Mouse (Mus musculus): ENCODE measurements around the gene Ndufb2. TPM values are rescaled to one million over a fixed set of nuclear protein-coding genes. Genes with fewer than 3 reads are reported as not detected.

Ndufb2 gene
- polyA plus RNA-seq, 1 experiment = 71.2 TPM

GRCm38 (mm10) chr6:39581087-39581784 lies 11.1 kb upstream of the Ndufb2 start:
- no peaks in the 10 kb centered on the region for H3K27me3 ChIP-seq (ENCODE audit: control insufficient read depth, insufficient read depth, low read length)
- WGBS = 85% methylated on average over 7 of the region's 7 CpGs
- TF ChIP-seq CTCF (IDR thresholded peaks at IDR 0.05; ENCODE audit: extremely low read depth, insufficient read depth, insufficient read length, insufficient replicate concordance) = no peak
- DNase-seq (ENCODE audit: low read depth in 1 of 2, low spot score in 2 of 2) = no peak
- H3K4me1 ChIP-seq (ENCODE audit: control insufficient read depth, insufficient read depth, insufficient read length) = no peaks in the 10 kb centered on the region
- H3K27ac ChIP-seq (ENCODE audit: insufficient read depth, low read length) = no peak overlapping the region
- peaks cover 21% of the 10 kb centered on the region for H3K36me3 ChIP-seq (ENCODE audit: control insufficient read depth, insufficient read depth, low read length)
- no peak overlapping the region for H3K4me3 ChIP-seq (ENCODE audit: extremely low read depth, insufficient read depth, insufficient read length)

GRCm38 (mm10) chr6:39585517-39585916 lies 6.9 kb upstream of the Ndufb2 start, which contains the start of gene Gm42420:
Gene Gm42420, plus strand, starts transcription at chr6:39585753.
- Histone ChIP-seq H3K4me3 (ENCODE audit: extremely low read depth, insufficient read depth, insufficient read length) (no peak within 1 kb of the TSS), H3K27ac (ENCODE audit: insufficient read depth, low read length) (no peak within 1 kb of the TSS), H3K36me3 (ENCODE audit: control insufficient read depth, insufficient read depth, low read length) (peaks cover 18% of the 10 kb centered on the region), H3K27me3 (ENCODE audit: control insufficient read depth, insufficient read depth, low read length) (no peaks in the 10 kb centered on the region), H3K4me1 (ENCODE audit: control insufficient read depth, insufficient read depth, insufficient read length) (no peaks in the 10 kb centered on the region)
- no peak for TF ChIP-seq CTCF (IDR thresholded peaks at IDR 0.05; ENCODE audit: extremely low read depth, insufficient read depth, insufficient read length, insufficient replicate concordance)
- no peak for TF ChIP-seq POLR2A (IDR thresholded peaks at IDR 0.05; ENCODE audit: low read depth, low read length)
- WGBS = 95% methylated on average over 6 of the region's 6 CpGs
- no peak for DNase-seq (ENCODE audit: low read depth in 1 of 2, low spot score in 2 of 2)

GRCm38 (mm10) chr6:39591481-39591880 lies 893 bp upstream of the Ndufb2 start:
- WGBS = 95% methylated on average over 4 of the region's 4 CpGs
- Histone ChIP-seq H3K27ac (ENCODE audit: insufficient read depth, low read length) (no peak overlapping the region), H3K4me1 (ENCODE audit: control insufficient read depth, insufficient read depth, insufficient read length) (no peaks in the 10 kb centered on the region), H3K36me3 (ENCODE audit: control insufficient read depth, insufficient read depth, low read length) (peaks cover 4% of the 10 kb centered on the region), H3K4me3 (ENCODE audit: extremely low read depth, insufficient read depth, insufficient read length) (no peak overlapping the region), H3K27me3 (ENCODE audit: control insufficient read depth, insufficient read depth, low read length) (no peaks in the 10 kb centered on the region)
- TF ChIP-seq CTCF (IDR thresholded peaks at IDR 0.05; ENCODE audit: extremely low read depth, insufficient read depth, insufficient read length, insufficient replicate concordance) (no peak), POLR2A (IDR thresholded peaks at IDR 0.05; ENCODE audit: low read depth, low read length) (no peak)
- no peak for DNase-seq (ENCODE audit: low read depth in 1 of 2, low spot score in 2 of 2)

- TF ChIP-seq POLR2A (IDR thresholded peaks at IDR 0.05; ENCODE audit: low read depth, low read length) (no peak), CTCF (IDR thresholded peaks at IDR 0.05; ENCODE audit: extremely low read depth, insufficient read depth, insufficient read length, insufficient replicate concordance) (no peak)
- WGBS = 94% methylated on average over 3 of the region's 3 CpGs
- Histone ChIP-seq H3K36me3 (ENCODE audit: control insufficient read depth, insufficient read depth, low read length) (peaks cover 28% of the 10 kb centered on the region), H3K27me3 (ENCODE audit: control insufficient read depth, insufficient read depth, low read length) (no peaks in the 10 kb centered on the region), H3K4me3 (ENCODE audit: extremely low read depth, insufficient read depth, insufficient read length) (no peak overlapping the region), H3K27ac (ENCODE audit: insufficient read depth, low read length) (no peak overlapping the region), H3K4me1 (ENCODE audit: control insufficient read depth, insufficient read depth, insufficient read length) (no peaks in the 10 kb centered on the region)
- no peak for DNase-seq (ENCODE audit: low read depth in 1 of 2, low spot score in 2 of 2)
These were observed 8.5 kb downstream of the Ndufb2 start for GRCm38 (mm10) chr6:39600851-39601250.

GRCm38 (mm10) chr6:39601828-39602227 lies 9.5 kb downstream of the Ndufb2 start:
- H3K4me1 ChIP-seq (ENCODE audit: control insufficient read depth, insufficient read depth, insufficient read length) = peaks cover 2% of the 10 kb centered on the region
- no peak for DNase-seq (ENCODE audit: low read depth in 1 of 2, low spot score in 2 of 2)
- WGBS = 47% methylated on average over 3 of the region's 3 CpGs
- no peak overlapping the region for H3K4me3 ChIP-seq (ENCODE audit: extremely low read depth, insufficient read depth, insufficient read length)
- H3K27me3 ChIP-seq (ENCODE audit: control insufficient read depth, insufficient read depth, low read length) = no peaks in the 10 kb centered on the region
- H3K36me3 ChIP-seq (ENCODE audit: control insufficient read depth, insufficient read depth, low read length) = peaks cover 28% of the 10 kb centered on the region
- TF ChIP-seq POLR2A (IDR thresholded peaks at IDR 0.05; ENCODE audit: low read depth, low read length) (no peak), CTCF (IDR thresholded peaks at IDR 0.05; ENCODE audit: extremely low read depth, insufficient read depth, insufficient read length, insufficient replicate concordance) (no peak)
- H3K27ac ChIP-seq (ENCODE audit: insufficient read depth, low read length) = no peak overlapping the region

- TF ChIP-seq POLR2A (IDR thresholded peaks at IDR 0.05; ENCODE audit: low read depth, low read length) = no peak
- TF ChIP-seq CTCF (IDR thresholded peaks at IDR 0.05; ENCODE audit: extremely low read depth, insufficient read depth, insufficient read length, insufficient replicate concordance) = no peak
- peaks cover 2% of the 10 kb centered on the region for H3K4me1 ChIP-seq (ENCODE audit: control insufficient read depth, insufficient read depth, insufficient read length)
- 95% methylated on average over 5 of the region's 5 CpGs for WGBS
- no peak overlapping the region for H3K4me3 ChIP-seq (ENCODE audit: extremely low read depth, insufficient read depth, insufficient read length)
- DNase-seq (ENCODE audit: low read depth in 1 of 2, low spot score in 2 of 2) = no peak
- no peak overlapping the region for H3K27ac ChIP-seq (ENCODE audit: insufficient read depth, low read length)
- H3K36me3 ChIP-seq (ENCODE audit: control insufficient read depth, insufficient read depth, low read length) = peaks cover 17% of the 10 kb centered on the region
- H3K27me3 ChIP-seq (ENCODE audit: control insufficient read depth, insufficient read depth, low read length) = no peaks in the 10 kb centered on the region
These were observed 12.2 kb downstream of the Ndufb2 start for GRCm38 (mm10) chr6:39604565-39604964.

GRCm38 (mm10) chr6:39606056-39606455 lies 13.7 kb downstream of the Ndufb2 start:
- WGBS = 88% methylated on average over 6 of the region's 6 CpGs
- no peak for DNase-seq (ENCODE audit: low read depth in 1 of 2, low spot score in 2 of 2)
- TF ChIP-seq CTCF (IDR thresholded peaks at IDR 0.05; ENCODE audit: extremely low read depth, insufficient read depth, insufficient read length, insufficient replicate concordance) = no peak
- no peak overlapping the region for H3K27ac ChIP-seq (ENCODE audit: insufficient read depth, low read length)
- H3K27me3 ChIP-seq (ENCODE audit: control insufficient read depth, insufficient read depth, low read length) = no peaks in the 10 kb centered on the region
- H3K4me1 ChIP-seq (ENCODE audit: control insufficient read depth, insufficient read depth, insufficient read length) = peaks cover 2% of the 10 kb centered on the region
- peaks cover 10% of the 10 kb centered on the region for H3K36me3 ChIP-seq (ENCODE audit: control insufficient read depth, insufficient read depth, low read length)
- no peak overlapping the region for H3K4me3 ChIP-seq (ENCODE audit: extremely low read depth, insufficient read depth, insufficient read length)

Data from spleen, adult 2 months (tissue).